Mouse (Mus musculus): ENCODE results near the gene Mei1. TPM values are rescaled to one million over a fixed set of nuclear protein-coding genes. Genes with fewer than 3 reads are reported as not detected.

Mei1 gene
- 0.04 TPM for polyA plus RNA-seq (2017; shearing (Covaris generic))

GRCm38 (mm10) chr15:82069898-82070297 lies at the start of gene Mei1:
Gene Mei1 (plus strand): TSS chr15:82069996.

DNA sequence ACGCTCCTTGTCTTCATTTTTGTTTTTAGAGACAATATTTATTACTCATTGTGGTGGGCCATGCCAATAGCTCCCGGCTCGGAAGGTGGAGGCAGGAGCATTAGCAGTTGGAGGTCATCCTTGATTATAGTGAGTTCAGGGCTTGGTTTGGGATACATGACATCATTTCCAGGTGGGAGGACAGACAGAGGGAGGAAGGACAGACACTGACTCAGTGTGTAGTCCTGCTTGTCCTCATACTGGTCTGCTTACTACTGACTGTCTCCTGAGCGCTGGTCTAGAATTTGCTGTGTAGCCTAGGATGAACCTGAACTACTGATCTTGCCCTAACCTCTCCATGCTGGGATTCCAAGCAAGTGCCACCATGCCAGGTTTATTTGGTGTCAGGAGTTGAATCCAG lies 36.0 kb upstream of the Mei1 start, which contains the start of gene Desi1:
Gene Desi1, minus strand, starts transcription at position 101 of the 400 bp plus-strand sequence.

GRCm38 (mm10) chr15:82047080-82047883 lies 22.5 kb upstream of the Mei1 start, which contains the start of gene Snu13:
Gene Snu13 (minus strand): TSS chr15:82047598.

GRCm38 (mm10) chr15:82058719-82059201 lies 11.0 kb upstream of the Mei1 start, which contains the start of gene 4930407I10Rik:
Gene 4930407I10Rik (plus strand): TSS chr15:82059151.

GRCm38 (mm10) chr15:82127426-82128374 lies 57.9 kb downstream of the Mei1 start, which contains the start of gene Ccdc134:
Gene Ccdc134 (plus strand): TSS chr15:82127922.

GRCm38 (mm10) chr15:82146770-82147610 lies 77.2 kb downstream of the Mei1 start, which contains the start of gene Srebf2:
Gene Srebf2 (plus strand): TSS chr15:82147181.

Other genes starting within 250 kb of the Mei1 start
- 65.7 TPM for gene Tob2, start 211.2 kb upstream of the Mei1 start, polyA plus RNA-seq (2017; shearing (Covaris generic))
- 90.6 TPM for gene Phf5a, start 198.1 kb upstream of the Mei1 start, polyA plus RNA-seq (2017; shearing (Covaris generic))
- gene Aco2, start 197.7 kb upstream of the Mei1 start, polyA plus RNA-seq (2017; shearing (Covaris generic)) = 140 TPM
- gene Polr3h, start 143.8 kb upstream of the Mei1 start, polyA plus RNA-seq (2017; shearing (Covaris generic)) = 51.3 TPM
- gene Csdc2, start 133.2 kb upstream of the Mei1 start, polyA plus RNA-seq (2017; shearing (Covaris generic)) = not detected
- gene Pmm1, start 109.1 kb upstream of the Mei1 start, polyA plus RNA-seq (2017; shearing (Covaris generic)) = 9.4 TPM
- gene 1700029P11Rik, start 89.5 kb upstream of the Mei1 start, polyA plus RNA-seq (2017; shearing (Covaris generic)) = not detected
- 76.9 TPM for gene Xrcc6, start 82.2 kb upstream of the Mei1 start, polyA plus RNA-seq (2017; shearing (Covaris generic))
- 33.7 TPM for gene Desi1, start 36.1 kb upstream of the Mei1 start, polyA plus RNA-seq (2017; shearing (Covaris generic))
- gene Snu13, start 22.4 kb upstream of the Mei1 start, polyA plus RNA-seq (2017; shearing (Covaris generic)) = 164 TPM
- gene 4930407I10Rik, start 10.8 kb upstream of the Mei1 start, polyA plus RNA-seq (2017; shearing (Covaris generic)) = not detected
- gene Ccdc134, start 57.9 kb downstream of the Mei1 start, polyA plus RNA-seq (2017; shearing (Covaris generic)) = 27.4 TPM
- 142 TPM for gene Srebf2, start 77.2 kb downstream of the Mei1 start, polyA plus RNA-seq (2017; shearing (Covaris generic))
- 0.29 TPM for gene Shisa8, start 142.8 kb downstream of the Mei1 start, polyA plus RNA-seq (2017; shearing (Covaris generic))
- gene Tnfrsf13c, start 154.4 kb downstream of the Mei1 start, polyA plus RNA-seq (2017; shearing (Covaris generic)) = 2.5 TPM
- 5.0 TPM for gene Cenpm, start 174.8 kb downstream of the Mei1 start, polyA plus RNA-seq (2017; shearing (Covaris generic))
- not detected for gene 1500009C09Rik, start 182.4 kb downstream of the Mei1 start, polyA plus RNA-seq (2017; shearing (Covaris generic))
- gene Sept3, start 204.9 kb downstream of the Mei1 start, polyA plus RNA-seq (2017; shearing (Covaris generic)) = 0.31 TPM
- gene Wbp2nl, start 229.0 kb downstream of the Mei1 start, polyA plus RNA-seq (2017; shearing (Covaris generic)) = 0.12 TPM